Mouse (Mus musculus) heart, adult 10 weeks (tissue): Measurements from ENCODE around the gene Me1. TPM values are rescaled to one million over a fixed set of nuclear protein-coding genes. Genes with fewer than 3 reads are reported as not detected.

Experiments
- polyA plus RNA-seq: library from polyadenylated mRNA; stranded (reverse); fragments of 350-450 nt; fragmentation: Illumina TruSeq; extraction: RNeasy Lipid Tissue Mini Kit (QIAGEN cat#74804); gene quantifications from one replicate; pipeline ENCODE4 v1.2.3, GENCODE M21; 2014; ENCODE audit warnings: low read depth, low replicate concordance

Gene Me1
- polyA plus RNA-seq: 120 TPM

GRCm38 (mm10) chr9:86695818-86696261 lies at the start of gene Me1:
Me1 (minus strand) TSS chr9:86695953.

GRCm38 (mm10) chr9:86742959-86743911 lies 47.5 kb upstream of the Me1 start, which contains the start of gene Prss35:
Prss35 (plus strand) TSS chr9:86743649.

GRCm38 (mm10) chr9:86571540-86572135 lies 124.1 kb downstream of the Me1 start, which contains the start of the genes Pgm3 and Rwdd2a:
Pgm3 (minus strand) TSS chr9:86571842.
Rwdd2a (plus strand) TSS chr9:86571991.

Other genes starting within 250 kb of the Me1 start
- gene Ube2cbp, start 231.0 kb downstream of the Me1 start, polyA plus RNA-seq: 1.3 TPM
- 15.9 TPM for gene Dop1a, start 228.8 kb downstream of the Me1 start, polyA plus RNA-seq
- gene Pgm3, start 124.1 kb downstream of the Me1 start, polyA plus RNA-seq: 4.8 TPM
- gene Rwdd2a, start 124.0 kb downstream of the Me1 start, polyA plus RNA-seq: 1.4 TPM
- gene Prss35, start 47.7 kb upstream of the Me1 start, polyA plus RNA-seq: 0.45 TPM
- gene Snap91, start 184.7 kb upstream of the Me1 start, polyA plus RNA-seq: 6.2 TPM